Mouse (Mus musculus) heart, embryonic 11.5 days (tissue): ENCODE data around the gene Rdh16. TPM values are rescaled to one million over a fixed set of nuclear protein-coding genes. Genes with fewer than 3 reads are reported as not detected.
"Not testable (repeated sequence)": the region's sequence is repeated elsewhere in the genome, so short reads cannot be mapped to it uniquely, and the experiment has no call there.

Source experiments
- ATAC-seq: fragments of 200-750 bp; cut with Nextera tagmentation; replicated peaks from 2 replicates; pipeline ENCODE4 v1.8.0; 2017; ENCODE audit warnings: moderate library complexity; ENCODE audit not compliant: insufficient number of reproducible peaks, low FRiP score, low TSS enrichment
- H3K27ac ChIP-seq: fragments of 300-500 bp; sonication (generic); 2 replicates; pipeline ENCODE4 v1.5.1; 2014; ENCODE audit warnings: mild to moderate bottlenecking, low read depth, low read length
- H3K27me3 ChIP-seq: fragments of 300-500 bp; sonication (generic); 2 replicates; pipeline ENCODE4 v1.6.1; 2014; ENCODE audit warnings: mild to moderate bottlenecking, low read length, mixed read lengths; ENCODE audit not compliant: control insufficient read depth, insufficient read depth
- H3K36me3 ChIP-seq: fragments of 300-500 bp; sonication (generic); 2 replicates; pipeline ENCODE4 v1.6.1; 2014; ENCODE audit warnings: mild to moderate bottlenecking, low read length, moderate library complexity, mixed read lengths; ENCODE audit not compliant: control insufficient read depth, insufficient read depth
- H3K4me1 ChIP-seq: fragments of 300-500 bp; sonication (generic); 2 replicates; pipeline ENCODE4 v1.6.1; 2014; ENCODE audit warnings: low read length; ENCODE audit not compliant: control insufficient read depth, insufficient read depth
- H3K4me2 ChIP-seq: fragments of 300-500 bp; sonication (generic); 2 replicates; pipeline ENCODE4 v1.6.1; 2014; ENCODE audit warnings: mild to moderate bottlenecking, moderate library complexity
- H3K4me3 ChIP-seq: fragments of 300-500 bp; sonication (generic); 2 replicates; pipeline ENCODE4 v1.5.1; 2014; ENCODE audit warnings: low read depth, low read length
- H3K9ac ChIP-seq: fragments of 300-500 bp; sonication (generic); 2 replicates; pipeline ENCODE4 v1.6.1; 2014; ENCODE audit warnings: mild to moderate bottlenecking, low read depth, low read length, moderate library complexity
- H3K9me3 ChIP-seq: fragments of 300-500 bp; sonication (generic); replicated peaks from 2 replicates; pipeline ENCODE4 v1.6.1; 2016; ENCODE audit warnings: low read length; ENCODE audit not compliant: control insufficient read depth
- WGBS: fragments of 180-500 bp; shearing (Covaris S2); extraction: QIAGEN DNeasy Blood & Tissue Kit; methylation state at CpG from one replicate; pipeline ENCODE4 v1.1.7; 2014; ENCODE audit not compliant: insufficient replicate concordance; 5-methylcytosine and 5-hydroxymethylcytosine counted together
- polyA plus RNA-seq: library from polyadenylated mRNA; unstranded; fragments of >200 nt; fragmentation: Nextera tagmentation; extraction: Ambion mirVana; gene quantifications from 2 replicates; pipeline ENCODE4 v1.2.1, GENCODE M21; 2014

The Rdh16 gene
- polyA plus RNA-seq: not detected in 2 replicates

- no peaks in the 10 kb centered on the region for H3K27me3 ChIP-seq
- 78% methylated on average over 6 of the region's 6 CpGs for WGBS
- no peak within 1 kb of the TSS for H3K27ac ChIP-seq
- no peak within 1 kb of the TSS for H3K4me2 ChIP-seq
- no peak within 1 kb of the TSS for H3K9ac ChIP-seq
- ATAC-seq: no peak
- no peaks in the 10 kb centered on the region for H3K36me3 ChIP-seq
- no peak within 1 kb of the TSS for H3K4me3 ChIP-seq
- H3K9me3 ChIP-seq: no peaks in the 10 kb centered on the region
- H3K4me1 ChIP-seq: no peaks in the 10 kb centered on the region
Observed at GRCm38 (mm10) chr10:127800891-127801290, at the start of gene Rdh16. Gene Rdh16 (plus strand): TSS chr10:127801152.

GRCm38 (mm10) chr10:127751548-127751947 is 49.4 kb upstream of the Rdh16 start, which contains the start of gene Gpr182:
Gene Gpr182 (minus strand): TSS chr10:127751732.
- H3K4me3 ChIP-seq: peak within 1 kb of the TSS; percentile 45
- H3K27me3 ChIP-seq: no peaks in the 10 kb centered on the region
- H3K9me3 ChIP-seq: no peaks in the 10 kb centered on the region
- H3K4me1 ChIP-seq: peaks cover 14% of the 10 kb centered on the region; the same call in 1 of the 2 replicates
- H3K36me3 ChIP-seq: no peaks in the 10 kb centered on the region; the same call in 1 of the 2 replicates
- peak within 1 kb of the TSS; percentile 64 for H3K9ac ChIP-seq
- 34% methylated on average over 8 of the region's 8 CpGs for WGBS
- no peak for ATAC-seq
- H3K27ac ChIP-seq: peak within 1 kb of the TSS; percentile 29; the same call in 1 of the 2 replicates
- H3K4me2 ChIP-seq: peak within 1 kb of the TSS; percentile 61

- no peaks in the 10 kb centered on the region for H3K9me3 ChIP-seq
- ATAC-seq: no peak
- WGBS: 62% methylated on average over 6 of the region's 6 CpGs
Observed at GRCm38 (mm10) chr10:127754566-127755166, 46.3 kb upstream of the Rdh16 start.

GRCm38 (mm10) chr10:127755246-127755645 is 45.7 kb upstream of the Rdh16 start:
- ATAC-seq: no peak
- WGBS: 49% methylated on average over 3 of the region's 3 CpGs
- no peak overlapping the region for H3K9ac ChIP-seq
- H3K4me3 ChIP-seq: no peak overlapping the region
- no peak overlapping the region for H3K4me2 ChIP-seq
- H3K4me1 ChIP-seq: 0 out of 2 replicates have a peak, but pooled peaks cover 3% of the 10 kb centered on the region
- no peaks in the 10 kb centered on the region for H3K36me3 ChIP-seq
- peak overlapping the region; percentile 59; the same call in 1 of the 2 replicates for H3K27ac ChIP-seq
- H3K9me3 ChIP-seq: no peaks in the 10 kb centered on the region
- no peaks in the 10 kb centered on the region for H3K27me3 ChIP-seq

More at GRCm38 (mm10) chr10:127754566-127755166, 46.3 kb upstream of the Rdh16 start:
- Histone ChIP-seq H3K4me1 (peaks cover 4% of the 10 kb centered on the region; the same call in 1 of the 2 replicates), H3K27ac (peak overlapping the region; percentile 59; the same call in 1 of the 2 replicates), H3K4me3 (no peak overlapping the region), H3K9ac (no peak overlapping the region), H3K27me3 (no peaks in the 10 kb centered on the region), H3K36me3 (no peaks in the 10 kb centered on the region; the same call in 1 of the 2 replicates), H3K4me2 (no peak overlapping the region)

- Histone ChIP-seq H3K27me3 (no peaks in the 10 kb centered on the region), H3K4me3 (peak overlapping the region; percentile 17; the same call in 1 of the 2 replicates), H3K4me2 (peak overlapping the region; percentile 57), H3K9ac (peak overlapping the region; percentile 56), H3K36me3 (no peaks in the 10 kb centered on the region), H3K9me3 (no peaks in the 10 kb centered on the region), H3K4me1 (0 out of 2 replicates have a peak, but pooled peaks cover 3% of the 10 kb centered on the region), H3K27ac (peak overlapping the region; percentile 70)
- ATAC-seq: 0 out of 2 replicates have a peak, but pooled peaks have one; percentile 20
- WGBS: 29% methylated on average over 18 of the region's 18 CpGs
Observed at GRCm38 (mm10) chr10:127755770-127756468, 45.0 kb upstream of the Rdh16 start.

GRCm38 (mm10) chr10:127759181-127760110 is 41.5 kb upstream of the Rdh16 start, which contains the start of the genes Rdh1 and Rdh16f1:
Gene Rdh1 (plus strand): TSS chr10:127759721.
Gene Rdh16f1 (plus strand): TSS chr10:127759787.
- H3K27ac ChIP-seq: no peak within 1 kb of the TSS
- no peak within 1 kb of the TSS for H3K9ac ChIP-seq
- no peaks in the 10 kb centered on the region for H3K9me3 ChIP-seq
- H3K4me2 ChIP-seq: no peak within 1 kb of the TSS
- no peaks in the 10 kb centered on the region for H3K27me3 ChIP-seq
- H3K4me3 ChIP-seq: no peak within 1 kb of the TSS
- WGBS: 55% methylated on average over 9 of the region's 9 CpGs
- ATAC-seq: no peak
- 0 out of 2 replicates have a peak, but pooled peaks cover 3% of the 10 kb centered on the region for H3K4me1 ChIP-seq
- H3K36me3 ChIP-seq: no peaks in the 10 kb centered on the region

- not testable (repeated sequence) for H3K4me3 ChIP-seq, ATAC-seq, H3K9me3 ChIP-seq, H3K4me2 ChIP-seq, H3K36me3 ChIP-seq, H3K4me1 ChIP-seq, H3K27ac ChIP-seq, H3K9ac ChIP-seq, H3K27me3 ChIP-seq
- WGBS: 85% methylated on average over 10 of the region's 10 CpGs
Observed at GRCm38 (mm10) chr10:127762926-127763325, 38.0 kb upstream of the Rdh16 start.
